Mouse (Mus musculus) intestine, postnatal 0 days (tissue): ENCODE results near the gene Gm609. TPM values are rescaled to one million over a fixed set of nuclear protein-coding genes. Genes with fewer than 3 reads are reported as not detected.
A peak's percentile ranks its signal among the peaks of the same experiment; 100 is the strongest.

Source experiments
- ATAC-seq: fragments of 200-750 bp; cut with Nextera tagmentation; 2 replicates; pipeline ENCODE4 v1.8.0; 2017; ENCODE audit warnings: mild to moderate bottlenecking, moderate TSS enrichment, moderate library complexity
- H3K27ac ChIP-seq: fragments of 300-500 bp; sonication (generic); 2 replicates; pipeline ENCODE4 v1.5.1; 2014; ENCODE audit warnings: mild to moderate bottlenecking, low read depth, low read length, moderate library complexity
- H3K27me3 ChIP-seq: fragments of 300-500 bp; sonication (generic); replicated peaks from 2 replicates; pipeline ENCODE4 v1.6.1; 2014; ENCODE audit warnings: low read length, mixed read lengths; ENCODE audit not compliant: control insufficient read depth, insufficient read depth
- H3K36me3 ChIP-seq: fragments of 300-500 bp; sonication (generic); 2 replicates; pipeline ENCODE4 v1.6.1; 2014; ENCODE audit warnings: mild to moderate bottlenecking, moderate library complexity; ENCODE audit not compliant: control insufficient read depth, insufficient read depth
- H3K4me1 ChIP-seq: fragments of 300-500 bp; sonication (generic); replicated peaks from 2 replicates; pipeline ENCODE4 v1.6.1; 2014; ENCODE audit warnings: antibody characterized with exemption, low read length, mixed read lengths; ENCODE audit not compliant: control insufficient read depth, insufficient read depth
- H3K4me2 ChIP-seq: fragments of 300-500 bp; sonication (generic); replicated peaks from 2 replicates; pipeline ENCODE4 v1.6.1; 2014; ENCODE audit warnings: low read depth, mild to moderate bottlenecking, moderate library complexity
- H3K4me3 ChIP-seq: fragments of 300-500 bp; sonication (generic); 2 replicates; pipeline ENCODE4 v1.5.1; 2014; ENCODE audit warnings: low read depth, low read length
- H3K9ac ChIP-seq: fragments of 300-500 bp; sonication (generic); 2 replicates; pipeline ENCODE4 v1.6.1; 2014; ENCODE audit warnings: mild to moderate bottlenecking, low read depth, low read length
- H3K9me3 ChIP-seq: fragments of 300-500 bp; sonication (generic); 2 replicates; pipeline ENCODE4 v1.6.1; 2016; ENCODE audit warnings: mixed run types; ENCODE audit not compliant: control insufficient read depth
- CTCF ChIP-seq: sonication (generic); IDR thresholded peaks from 2 replicates; pipeline ENCODE4 v1.5.1; 2016; ENCODE audit warnings: low read depth, mild to moderate bottlenecking, control low read depth, antibody characterized with exemption, moderate library complexity
- WGBS: fragments of 180-500 bp; shearing (Covaris S2); extraction: QIAGEN DNeasy Blood & Tissue Kit; methylation state at CpG from one replicate; pipeline ENCODE4 v1.1.7; 2014; 5-methylcytosine and 5-hydroxymethylcytosine counted together
- polyA plus RNA-seq: library from polyadenylated mRNA; unstranded; fragments of >200 nt; fragmentation: Nextera tagmentation; extraction: Ambion mirVana; gene quantifications from 2 replicates; pipeline ENCODE4 v1.2.1, GENCODE M21; 2015

The Gm609 gene
- polyA plus RNA-seq, 1 experiment from 2014 or later, result 1.9 TPM

DNA sequence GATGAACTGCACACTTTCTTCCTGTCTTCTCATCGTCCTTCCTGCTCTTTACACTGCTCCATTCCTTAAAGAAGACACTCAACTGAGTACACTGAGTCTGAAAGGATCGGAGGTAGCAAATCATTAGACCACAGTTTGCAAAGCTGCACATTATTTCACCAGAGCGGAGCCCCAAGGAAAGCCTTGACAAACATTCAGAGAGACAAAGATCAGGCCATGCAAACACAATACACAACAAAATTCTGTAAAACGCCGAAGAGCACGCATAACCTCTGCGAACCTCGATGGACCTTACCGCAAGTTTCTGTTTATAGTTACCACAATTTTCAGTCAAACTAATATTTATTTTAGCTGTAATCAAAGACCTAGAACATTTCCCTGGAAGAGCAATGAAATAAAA, 127.4 kb downstream of the Gm609 start:
- H3K27me3 ChIP-seq, result no peaks in the 10 kb centered on the region
- 19% methylated on average over 9 of the region's 9 CpGs for WGBS
- peak overlapping the region; percentile 14 for H3K4me2 ChIP-seq
- TF ChIP-seq CTCF, result no peak
- 0 out of 2 replicates have a peak, but pooled peaks cover 5% of the 10 kb centered on the region for H3K4me1 ChIP-seq
- no peaks in the 10 kb centered on the region for H3K36me3 ChIP-seq
- no peak overlapping the region for H3K9ac ChIP-seq
- H3K9me3 ChIP-seq, result no peaks in the 10 kb centered on the region
- H3K4me3 ChIP-seq, result no peak overlapping the region
- H3K27ac ChIP-seq, result no peak overlapping the region; the same call in 1 of the 2 replicates
- no peak for ATAC-seq

DNA sequence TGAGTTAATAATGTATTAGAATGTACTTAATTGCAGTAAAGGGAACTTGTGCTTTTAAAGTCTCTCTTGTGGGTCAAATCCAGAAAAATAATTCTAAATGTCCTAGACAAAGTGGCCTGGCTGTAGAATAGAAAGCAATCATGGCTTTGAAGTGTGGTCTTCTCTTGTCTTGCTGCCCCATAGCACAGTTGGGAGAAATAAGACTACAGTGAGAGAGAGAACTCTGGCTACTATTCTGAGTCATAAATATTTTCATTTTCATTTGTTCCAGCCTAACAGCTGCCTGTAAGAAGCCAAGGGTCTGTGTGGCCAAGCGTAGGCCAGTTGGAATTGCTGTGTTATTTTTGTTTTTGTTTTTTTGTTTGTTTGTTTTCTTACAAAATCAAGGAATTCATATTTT, 128.1 kb downstream of the Gm609 start:
- no peak for TF ChIP-seq CTCF
- 0 out of 2 replicates have a peak, but pooled peaks cover 5% of the 10 kb centered on the region for H3K4me1 ChIP-seq
- H3K9ac ChIP-seq, result no peak overlapping the region
- H3K27ac ChIP-seq, result peak overlapping the region; percentile 5; the same call in 1 of the 2 replicates
- H3K36me3 ChIP-seq, result no peaks in the 10 kb centered on the region
- no peaks in the 10 kb centered on the region for H3K9me3 ChIP-seq
- H3K4me2 ChIP-seq, result no peak overlapping the region
- H3K27me3 ChIP-seq, result no peaks in the 10 kb centered on the region
- no peak overlapping the region for H3K4me3 ChIP-seq
- WGBS, result 77% methylated on average over 1 of the region's 1 CpGs
- no peak for ATAC-seq

DNA sequence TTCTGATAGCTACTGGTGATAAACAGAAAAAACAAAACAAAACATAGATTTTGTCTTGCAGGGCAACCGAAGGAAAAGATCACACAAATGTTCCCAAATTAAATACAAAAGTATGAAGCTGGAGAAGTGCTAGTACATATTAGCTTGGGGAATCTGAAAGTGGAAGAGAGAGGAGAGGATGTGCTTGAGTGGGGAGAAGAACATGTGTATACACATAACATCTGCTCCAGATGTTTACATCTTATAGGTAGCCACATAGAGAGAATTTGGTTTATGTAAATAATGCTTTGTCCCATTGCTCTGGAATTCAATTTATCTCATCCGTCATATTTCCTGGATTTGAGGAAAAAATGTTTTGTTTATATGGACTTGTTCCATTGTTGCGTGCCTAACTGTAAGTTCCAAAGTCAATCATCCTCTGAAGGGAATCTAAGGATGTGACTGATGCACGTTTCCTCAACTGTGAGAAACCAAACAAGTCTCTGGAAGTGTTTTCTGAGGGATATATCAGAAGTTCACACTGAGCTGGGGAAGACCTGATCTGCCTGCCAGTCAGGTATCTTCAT, 129.2 kb downstream of the Gm609 start:
- WGBS, result 71% methylated on average over 4 of the region's 4 CpGs
- Histone ChIP-seq H3K27ac (peak overlapping the region; percentile 70), H3K27me3 (no peaks in the 10 kb centered on the region)

More for the DNA sequence above, 129.2 kb downstream of the Gm609 start:
- Histone ChIP-seq H3K4me1 (0 out of 2 replicates have a peak, but pooled peaks cover 5% of the 10 kb centered on the region), H3K9me3 (no peaks in the 10 kb centered on the region), H3K4me2 (no peak overlapping the region), H3K36me3 (no peaks in the 10 kb centered on the region), H3K9ac (no peak overlapping the region), H3K4me3 (no peak overlapping the region)
- no peak for ATAC-seq
- no peak for TF ChIP-seq CTCF

Other genes with a start within 250 kb of the Gm609 start
- 108 and 114 TPM in 2 replicates for gene Cd200, start 83.9 kb downstream of the Gm609 start, polyA plus RNA-seq
- gene Gm17783, start 39.1 kb upstream of the Gm609 start, polyA plus RNA-seq, result 8.0 and 9.8 TPM in 2 replicates
- gene Slc9c1, start 42.3 kb upstream of the Gm609 start, polyA plus RNA-seq, result not detected in 2 replicates
- gene Gcsam, start 117.4 kb upstream of the Gm609 start, polyA plus RNA-seq, result 0.16 and 0.17 TPM in 2 replicates
- 5.5 TPM in 2 replicates for gene BC016579, start 161.1 kb upstream of the Gm609 start, polyA plus RNA-seq
- 0.21 and 0.22 TPM in 2 replicates for gene Tmprss7, start 200.7 kb upstream of the Gm609 start, polyA plus RNA-seq
- 10.7 and 13.7 TPM in 2 replicates for gene Tagln3, start 231.6 kb upstream of the Gm609 start, polyA plus RNA-seq
- 22.4 and 24.6 TPM in 2 replicates for gene Abhd10, start 250.0 kb upstream of the Gm609 start, polyA plus RNA-seq